Mouse (Mus musculus) forebrain, embryonic 13.5 days (tissue): ENCODE data around the gene Foxa1. TPM values are rescaled to one million over a fixed set of nuclear protein-coding genes. Genes with fewer than 3 reads are reported as not detected.

Source experiments
- ATAC-seq: fragments of 200-750 bp; cut with Nextera tagmentation; 2 replicates; pipeline ENCODE4 v1.8.0; 2017
- H3K27ac ChIP-seq: fragments of 300-500 bp; sonication (generic); 2 replicates; pipeline ENCODE4 v1.5.1; 2015; ENCODE audit warnings: inconsistent platforms, mild to moderate bottlenecking, moderate library complexity
- H3K27me3 ChIP-seq: fragments of 300-500 bp; sonication (generic); 2 replicates; pipeline ENCODE4 v1.6.1; 2015; ENCODE audit warnings: mild to moderate bottlenecking, inconsistent platforms
- H3K36me3 ChIP-seq: fragments of 300-500 bp; sonication (generic); 2 replicates; pipeline ENCODE4 v1.6.1; 2015; ENCODE audit warnings: mild to moderate bottlenecking, inconsistent platforms; ENCODE audit not compliant: poor library complexity, severe bottlenecking
- H3K4me1 ChIP-seq: fragments of 300-500 bp; sonication (generic); 2 replicates; pipeline ENCODE4 v1.6.1; 2015; ENCODE audit warnings: inconsistent platforms
- H3K4me2 ChIP-seq: fragments of 300-500 bp; sonication (generic); 2 replicates; pipeline ENCODE4 v1.6.1; 2015; ENCODE audit warnings: inconsistent platforms, mild to moderate bottlenecking, moderate library complexity
- H3K4me3 ChIP-seq: fragments of 300-500 bp; sonication (generic); 2 replicates; pipeline ENCODE4 v1.5.1; 2015; ENCODE audit warnings: mild to moderate bottlenecking, inconsistent platforms
- H3K9ac ChIP-seq: fragments of 300-500 bp; sonication (generic); 2 replicates; pipeline ENCODE4 v1.6.1; 2015; ENCODE audit warnings: mild to moderate bottlenecking, inconsistent platforms
- H3K9me3 ChIP-seq: fragments of 300-500 bp; sonication (generic); replicated peaks from 2 replicates; pipeline ENCODE4 v1.6.1; 2016; ENCODE audit warnings: inconsistent platforms
- WGBS: fragments of 180-500 bp; shearing (Covaris S2); methylation state at CpG from one replicate; pipeline ENCODE4 v1.1.7; 2015; 5-methylcytosine and 5-hydroxymethylcytosine counted together
- polyA plus RNA-seq: library from polyadenylated mRNA; unstranded; fragments of >200 nt; fragmentation: Nextera tagmentation; extraction: Ambion mirVana; gene quantifications from 2 replicates; pipeline ENCODE4 v1.2.1, GENCODE M21; 2015

Foxa1 gene
- polyA plus RNA-seq, 1 experiment from 2014 or later = 0.43 TPM

DNA sequence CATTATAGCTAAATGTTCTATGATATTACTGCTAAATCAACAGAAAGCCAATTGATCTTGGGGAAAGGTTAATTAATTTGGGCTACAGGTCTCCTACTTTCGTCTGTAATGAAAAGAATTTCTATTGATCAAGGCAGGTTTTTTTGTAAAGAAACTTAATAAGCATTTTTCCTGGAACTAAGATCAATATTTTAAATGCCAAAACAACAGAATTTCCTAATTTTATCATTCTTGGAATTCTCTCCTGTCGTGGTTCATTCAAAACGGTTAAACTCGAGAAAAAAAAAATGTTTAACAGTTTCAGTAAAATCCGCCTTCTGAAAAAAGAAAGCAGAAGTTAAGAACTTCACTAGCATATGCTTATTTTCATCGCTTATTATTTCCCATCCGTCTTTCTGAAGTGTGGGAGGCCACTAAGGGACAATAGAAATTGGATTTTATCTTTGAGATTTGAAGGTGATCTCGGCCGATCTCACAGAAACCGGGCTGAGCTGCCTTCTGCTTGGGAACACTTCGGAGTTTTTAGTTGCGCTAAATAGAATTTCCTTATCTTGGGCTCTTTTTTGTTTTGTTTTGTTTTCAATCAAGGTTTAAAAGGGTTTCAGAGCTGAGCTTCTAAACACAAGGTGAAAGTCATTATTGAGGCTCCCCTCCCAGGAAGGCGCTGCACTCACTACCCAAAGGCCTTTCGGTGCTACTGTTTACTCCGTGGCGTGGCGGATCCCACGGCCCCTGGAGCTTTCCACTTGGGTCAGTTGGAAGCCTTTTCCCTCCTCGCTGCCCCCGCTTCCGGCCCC, 8.7 kb downstream of the Foxa1 start:
- H3K4me3 ChIP-seq = peak overlapping the region; percentile 30

DNA sequence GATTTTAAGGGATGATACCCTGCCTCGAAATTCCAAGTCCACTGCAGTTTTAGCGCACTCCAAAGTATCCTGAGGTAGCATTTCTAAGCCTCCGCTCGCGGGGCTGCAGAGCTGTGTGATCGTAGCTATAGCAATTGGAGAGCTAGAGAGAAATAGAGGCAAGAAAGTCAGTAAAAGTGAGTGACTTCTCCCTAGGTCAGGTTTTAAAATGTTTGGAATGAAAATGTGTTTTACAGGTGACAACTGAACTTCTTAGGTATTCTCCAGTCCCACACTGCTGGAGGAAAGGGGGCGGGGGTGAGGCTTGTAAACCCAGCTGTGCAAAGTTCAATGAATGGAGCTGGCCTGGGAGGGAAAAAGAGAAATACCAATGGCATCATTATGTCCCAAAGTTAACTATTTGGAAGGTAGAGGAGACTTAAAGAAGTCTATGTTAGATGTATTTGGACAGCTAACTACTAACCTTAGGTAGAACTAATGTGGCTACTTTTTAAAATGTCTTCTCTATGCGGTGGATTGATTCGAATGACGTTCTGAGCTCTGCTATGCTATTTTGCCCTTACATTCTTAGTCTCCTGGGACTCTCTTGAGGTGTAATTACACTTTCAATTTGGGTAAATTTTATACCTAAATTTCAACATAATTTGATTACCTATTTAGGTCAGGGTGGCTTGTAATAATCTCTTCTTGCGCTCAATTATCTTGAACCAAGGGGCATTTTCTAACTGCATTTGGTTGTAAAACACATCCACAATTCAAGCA, 9.6 kb downstream of the Foxa1 start:
- Histone ChIP-seq H3K4me2 (no peak overlapping the region), H3K9ac (no peak overlapping the region), H3K9me3 (no peaks in the 10 kb centered on the region), H3K36me3 (no peaks in the 10 kb centered on the region), H3K4me3 (no peak overlapping the region), H3K4me1 (peaks cover 21% of the 10 kb centered on the region), H3K27me3 (peaks cover 91% of the 10 kb centered on the region), H3K27ac (no peak overlapping the region)
- 3% methylated on average over 11 of the region's 11 CpGs for WGBS
- ATAC-seq = no peak

More for the DNA sequence above, 8.7 kb downstream of the Foxa1 start:
- H3K27ac ChIP-seq = no peak overlapping the region
- H3K4me2 ChIP-seq = peak overlapping the region; percentile 54
- ATAC-seq = no peak
- H3K27me3 ChIP-seq = peaks cover 91% of the 10 kb centered on the region
- H3K9ac ChIP-seq = 0 out of 2 replicates have a peak overlapping the region, but pooled peaks have one; percentile 5
- H3K4me1 ChIP-seq = peaks cover 27% of the 10 kb centered on the region
- no peaks in the 10 kb centered on the region for H3K9me3 ChIP-seq
- no peaks in the 10 kb centered on the region for H3K36me3 ChIP-seq
- under 1% methylated on average over 21 of the region's 21 CpGs for WGBS

DNA sequence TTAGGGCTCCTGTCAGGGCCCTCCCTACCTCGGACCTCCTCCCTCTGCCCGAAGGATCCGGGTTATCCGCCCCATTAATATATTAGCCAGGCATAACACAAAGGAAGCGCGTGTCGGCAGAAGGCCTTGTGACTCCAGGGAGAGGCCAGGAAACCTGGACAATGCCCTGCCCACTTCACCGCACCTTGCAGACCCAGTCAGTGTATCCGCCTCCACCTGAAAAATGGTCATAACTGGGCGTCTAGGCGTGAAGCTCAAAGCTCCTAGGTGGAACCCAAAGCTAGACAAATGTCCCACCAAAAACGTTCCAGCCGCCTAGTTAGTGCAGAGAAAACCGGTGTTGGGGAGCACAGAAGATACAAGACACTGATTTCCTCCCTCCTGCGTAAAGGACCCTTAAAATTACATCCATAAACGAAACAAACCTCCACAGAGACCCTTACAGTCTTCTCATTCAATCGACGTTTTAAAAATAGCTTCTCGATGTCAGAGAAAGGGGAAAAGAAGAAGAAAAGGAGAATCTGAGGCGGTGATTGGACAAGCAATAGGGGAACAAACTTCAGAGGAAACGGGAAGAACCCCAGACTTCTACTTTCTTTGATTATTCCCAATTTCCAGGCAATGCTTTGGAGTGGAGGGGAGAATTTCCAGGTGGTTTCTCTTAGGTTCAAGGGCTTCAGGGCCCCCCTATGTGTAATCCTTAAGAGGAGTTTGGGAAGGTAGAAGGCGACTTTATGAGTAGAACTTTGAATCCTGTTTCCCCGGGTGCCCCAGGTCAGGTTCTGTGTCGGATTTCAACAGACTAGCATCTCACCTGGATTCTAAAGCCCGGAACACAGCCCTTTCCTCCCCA, 10.4 kb downstream of the Foxa1 start:
- no peak for ATAC-seq
- Histone ChIP-seq H3K4me2 (no peak overlapping the region), H3K36me3 (no peaks in the 10 kb centered on the region), H3K9me3 (no peaks in the 10 kb centered on the region), H3K27me3 (peaks cover 91% of the 10 kb centered on the region), H3K4me3 (no peak overlapping the region), H3K27ac (no peak overlapping the region), H3K4me1 (peaks cover 21% of the 10 kb centered on the region), H3K9ac (no peak overlapping the region)
- 2% methylated on average over 25 of the region's 25 CpGs for WGBS

DNA sequence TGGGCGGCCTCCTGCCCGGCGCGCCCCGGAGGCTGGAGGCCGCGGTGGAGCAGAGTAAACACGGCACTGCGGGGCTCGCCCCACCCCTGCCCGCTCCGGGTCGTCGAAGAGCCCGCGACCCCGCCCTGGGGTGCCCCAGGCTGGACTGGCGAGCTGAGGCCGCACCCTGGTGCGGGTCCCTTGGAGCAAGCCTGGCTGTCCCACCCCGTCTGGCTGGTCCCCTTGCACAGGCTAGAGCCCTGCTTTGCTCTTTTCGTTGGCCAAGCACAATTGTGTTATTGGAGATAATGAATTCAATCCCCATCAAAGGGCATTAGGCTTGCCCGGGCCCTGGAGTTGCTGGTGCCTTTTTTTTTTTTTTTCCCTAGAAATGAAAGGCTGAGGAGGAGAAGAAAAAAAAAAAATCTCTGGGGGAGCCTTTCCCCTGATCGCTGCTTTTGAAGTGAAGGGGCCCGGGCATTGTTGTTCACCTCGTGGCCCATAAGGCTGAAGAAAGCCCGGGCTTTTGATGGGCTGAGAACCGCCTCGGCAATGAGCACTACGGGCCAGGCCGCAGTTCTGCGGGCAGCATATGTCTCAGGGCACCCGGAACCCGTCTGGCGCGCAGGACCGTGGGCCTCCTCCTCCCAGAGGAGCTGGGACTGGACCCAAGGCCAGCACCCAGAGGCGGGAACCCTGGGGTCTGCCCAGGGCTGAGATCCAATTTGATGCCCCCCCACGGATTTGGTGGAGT, 11.7 kb downstream of the Foxa1 start:
- Histone ChIP-seq H3K9me3 (no peaks in the 10 kb centered on the region), H3K27ac (no peak overlapping the region), H3K9ac (no peak overlapping the region), H3K4me3 (peak overlapping the region; percentile 12; the same call in 1 of the 2 replicates), H3K4me2 (peak overlapping the region; percentile 51), H3K27me3 (peaks cover 89% of the 10 kb centered on the region), H3K36me3 (no peaks in the 10 kb centered on the region), H3K4me1 (peaks cover 24% of the 10 kb centered on the region)
- under 1% methylated on average over 37 of the region's 39 CpGs for WGBS
- peak; percentile 62 for ATAC-seq

DNA sequence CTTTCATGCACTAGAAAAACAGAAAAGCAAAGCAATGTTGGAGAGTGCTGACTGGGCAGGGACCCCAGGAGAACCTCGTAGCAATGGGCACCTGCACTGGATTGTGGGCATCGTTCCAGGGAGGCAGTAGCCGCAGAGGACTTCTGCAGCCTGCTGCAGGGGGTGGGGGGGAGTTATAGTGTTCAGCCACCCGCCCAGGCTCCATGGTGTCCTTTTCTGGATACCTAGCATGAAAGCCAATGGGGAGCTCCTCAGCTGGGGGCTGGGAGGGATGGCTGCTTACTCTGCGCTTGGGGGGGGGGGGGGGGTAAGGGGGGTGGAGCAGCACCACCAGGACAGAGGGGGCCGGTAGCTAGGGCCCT, 12.2 kb downstream of the Foxa1 start:
- Histone ChIP-seq H3K4me3 (no peak overlapping the region), H3K36me3 (no peaks in the 10 kb centered on the region), H3K4me1 (peaks cover 24% of the 10 kb centered on the region), H3K4me2 (peak overlapping the region; percentile 51), H3K27me3 (peaks cover 84% of the 10 kb centered on the region), H3K9ac (no peak overlapping the region), H3K9me3 (no peaks in the 10 kb centered on the region), H3K27ac (no peak overlapping the region)
- ATAC-seq = peak; percentile 5; the same call in 1 of the 2 replicates
- 0% methylated on average over 5 of the region's 6 CpGs for WGBS

DNA sequence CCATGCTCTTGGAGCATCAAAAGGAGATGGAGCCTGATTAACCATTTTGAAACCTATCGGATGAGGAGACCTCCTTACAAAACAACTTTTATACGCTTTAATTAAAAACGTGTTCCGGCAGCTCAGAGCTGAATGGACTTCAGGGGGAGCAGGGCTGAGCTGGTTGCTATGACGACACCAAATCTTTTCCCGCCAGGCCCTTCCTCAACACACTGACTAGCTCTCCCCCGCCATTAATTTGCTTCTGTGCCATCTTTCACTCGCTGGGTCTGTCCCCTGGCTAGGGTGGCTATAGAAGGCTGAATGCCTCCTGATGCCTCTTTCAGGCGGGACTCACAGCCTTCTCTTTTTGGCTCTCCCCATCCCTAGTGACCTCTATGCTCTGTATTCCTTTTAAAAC, 16.2 kb downstream of the Foxa1 start:
- ATAC-seq = peak; percentile 71; the same call in 1 of the 2 replicates
- Histone ChIP-seq H3K9me3 (no peaks in the 10 kb centered on the region), H3K9ac (no peak overlapping the region)

DNA sequence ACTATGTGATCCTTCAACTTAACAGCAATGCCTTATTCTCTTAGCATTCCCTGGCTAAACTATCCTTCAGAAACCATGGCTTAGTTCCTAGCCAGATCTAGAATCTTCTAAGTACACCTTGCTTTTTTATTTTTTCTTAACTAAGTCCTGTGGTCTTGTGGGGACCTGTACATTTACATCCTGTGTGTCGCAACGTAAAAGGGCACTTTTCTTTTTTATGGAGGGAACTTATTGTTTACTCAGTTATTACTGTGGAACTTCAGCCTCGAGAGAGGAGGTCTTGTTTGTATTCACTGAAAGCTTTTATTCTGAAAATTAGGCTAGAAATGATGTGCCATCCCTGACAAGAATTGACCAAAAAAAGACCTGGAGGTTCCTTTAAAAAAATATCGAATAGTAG, 18.4 kb downstream of the Foxa1 start:
- peaks cover 4% of the 10 kb centered on the region; the same call in 1 of the 2 replicates for H3K4me1 ChIP-seq
- H3K36me3 ChIP-seq = no peaks in the 10 kb centered on the region
- H3K27ac ChIP-seq = no peak overlapping the region
- no peak overlapping the region for H3K4me2 ChIP-seq
- no peaks in the 10 kb centered on the region for H3K9me3 ChIP-seq
- peaks cover 30% of the 10 kb centered on the region for H3K27me3 ChIP-seq
- 80% methylated on average over 4 of the region's 4 CpGs for WGBS
- no peak overlapping the region for H3K4me3 ChIP-seq
- ATAC-seq = no peak
- no peak overlapping the region for H3K9ac ChIP-seq

More for the DNA sequence above, 16.2 kb downstream of the Foxa1 start:
- H3K27ac ChIP-seq = no peak overlapping the region
- peaks cover 51% of the 10 kb centered on the region for H3K27me3 ChIP-seq
- H3K4me1 ChIP-seq = peaks cover 13% of the 10 kb centered on the region
- WGBS = 3% methylated on average over 9 of the region's 9 CpGs
- no peaks in the 10 kb centered on the region for H3K36me3 ChIP-seq
- H3K4me3 ChIP-seq = no peak overlapping the region
- H3K4me2 ChIP-seq = peak overlapping the region; percentile 16; the same call in 1 of the 2 replicates

DNA sequence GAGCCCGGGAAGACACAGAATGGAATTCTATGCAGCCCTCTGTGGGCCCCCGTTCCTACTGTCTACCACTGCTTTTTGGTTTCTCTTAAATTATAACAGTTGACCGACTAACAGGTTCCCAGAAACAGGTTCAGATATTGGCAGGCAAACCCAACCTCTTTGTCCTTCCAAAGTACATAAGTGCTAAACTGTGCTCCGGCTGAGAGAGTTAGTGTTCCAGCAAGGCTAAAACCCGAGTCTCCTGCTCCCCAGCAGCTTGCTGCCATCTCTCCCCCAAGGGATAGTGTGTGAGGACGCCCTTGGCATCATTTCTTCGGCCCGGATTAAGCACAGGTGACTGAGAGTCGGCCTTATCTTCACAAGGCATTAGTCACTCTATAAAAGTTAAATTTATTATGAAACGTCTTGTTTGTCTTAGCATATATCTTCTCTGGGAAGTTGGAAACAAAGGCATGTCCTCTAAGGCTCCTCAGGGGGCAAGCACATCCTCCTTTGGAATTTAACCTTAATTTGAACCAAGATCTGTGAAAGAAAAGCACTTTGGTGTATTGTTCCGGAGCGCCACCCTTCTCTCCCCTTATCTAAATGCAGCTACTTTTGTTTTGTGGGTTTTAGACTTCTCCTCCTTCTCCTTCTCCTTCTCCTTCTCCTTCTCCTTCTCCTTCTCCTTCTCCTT, 30.9 kb downstream of the Foxa1 start:
- H3K9ac ChIP-seq = no peak overlapping the region
- WGBS = 41% methylated on average over 12 of the region's 12 CpGs

DNA sequence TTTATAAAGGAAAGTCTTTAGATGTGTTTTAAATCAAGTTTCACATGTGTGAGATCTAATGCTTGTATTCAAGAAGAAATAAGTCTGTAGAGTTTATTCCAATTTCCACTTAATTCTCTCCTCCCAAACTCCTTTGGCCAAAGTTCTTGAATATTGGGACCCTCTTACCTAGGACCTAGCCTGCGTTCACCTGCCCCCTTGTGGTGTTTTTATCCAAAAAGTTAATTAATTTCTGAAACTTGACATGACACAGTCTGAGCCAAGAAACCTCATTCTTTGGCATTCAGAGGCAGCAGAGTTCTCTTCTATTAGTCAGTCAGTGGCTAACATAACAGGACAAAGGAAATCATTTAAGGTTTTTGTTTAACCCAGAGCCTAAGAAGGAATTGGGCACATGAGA, 32.2 kb downstream of the Foxa1 start:
- Histone ChIP-seq H3K9me3 (no peaks in the 10 kb centered on the region), H3K4me3 (no peak overlapping the region), H3K9ac (no peak overlapping the region), H3K4me1 (no peaks in the 10 kb centered on the region), H3K27ac (no peak overlapping the region), H3K4me2 (no peak overlapping the region), H3K27me3 (no peaks in the 10 kb centered on the region), H3K36me3 (no peaks in the 10 kb centered on the region)
- no peak for ATAC-seq
- WGBS = 38% methylated on average over 1 of the region's 1 CpGs

More for the DNA sequence above, 30.9 kb downstream of the Foxa1 start:
- no peaks in the 10 kb centered on the region for H3K27me3 ChIP-seq
- H3K36me3 ChIP-seq = no peaks in the 10 kb centered on the region
- no peak overlapping the region for H3K4me3 ChIP-seq
- no peak overlapping the region for H3K4me2 ChIP-seq
- no peak for ATAC-seq
- no peaks in the 10 kb centered on the region for H3K9me3 ChIP-seq
- H3K27ac ChIP-seq = no peak overlapping the region
- H3K4me1 ChIP-seq = no peaks in the 10 kb centered on the region

DNA sequence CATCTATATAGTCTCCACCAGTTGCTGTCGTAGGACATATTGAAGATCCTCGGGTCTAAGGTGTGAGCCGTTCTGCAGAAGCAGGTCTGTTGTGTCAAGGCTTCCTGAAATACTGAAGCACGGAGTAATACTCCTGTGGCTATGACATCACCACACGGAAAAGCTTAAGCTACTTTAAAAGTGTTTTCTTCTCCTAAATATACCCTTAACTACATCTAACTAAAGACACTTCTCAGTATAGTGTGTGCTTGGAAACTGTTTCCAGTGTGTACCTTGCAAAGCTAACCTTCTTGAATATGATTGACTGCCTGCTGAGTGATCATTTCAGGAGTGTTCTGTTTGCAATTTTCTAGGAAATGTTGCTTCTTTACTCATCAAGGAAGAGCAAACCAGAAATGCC, 35.2 kb downstream of the Foxa1 start:
- Histone ChIP-seq H3K4me2 (no peak overlapping the region), H3K9ac (no peak overlapping the region), H3K4me3 (no peak overlapping the region), H3K4me1 (no peaks in the 10 kb centered on the region), H3K36me3 (no peaks in the 10 kb centered on the region), H3K27me3 (no peaks in the 10 kb centered on the region), H3K27ac (no peak overlapping the region), H3K9me3 (no peaks in the 10 kb centered on the region)
- 88% methylated on average over 5 of the region's 5 CpGs for WGBS
- ATAC-seq = no peak

DNA sequence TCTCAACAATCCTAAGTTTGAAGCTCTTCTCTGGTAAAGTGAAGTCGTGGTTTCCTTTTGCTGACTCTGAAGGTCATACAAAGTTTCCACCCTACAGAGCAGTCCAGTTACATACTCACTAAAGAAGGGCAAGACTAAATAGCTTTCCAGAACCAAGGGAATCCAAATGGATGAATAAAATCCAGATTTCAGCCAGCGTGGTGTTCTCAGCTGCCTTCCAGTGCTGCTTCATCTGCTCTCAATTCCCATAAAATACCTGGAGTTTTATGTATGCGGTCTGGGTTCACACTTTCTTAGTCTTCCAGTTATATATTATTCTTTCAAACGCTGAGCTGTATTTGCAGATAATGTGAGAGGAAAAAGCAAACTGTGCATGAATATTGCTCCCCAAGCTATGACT, 35.6 kb downstream of the Foxa1 start:
- 90% methylated on average over 4 of the region's 4 CpGs for WGBS
- ATAC-seq = no peak
- no peak overlapping the region for H3K9ac ChIP-seq

More for the DNA sequence above, 35.6 kb downstream of the Foxa1 start:
- Histone ChIP-seq H3K27ac (no peak overlapping the region), H3K4me3 (no peak overlapping the region), H3K4me1 (no peaks in the 10 kb centered on the region), H3K4me2 (no peak overlapping the region), H3K36me3 (no peaks in the 10 kb centered on the region), H3K9me3 (no peaks in the 10 kb centered on the region), H3K27me3 (no peaks in the 10 kb centered on the region)
